Mouse (Mus musculus) kidney, adult 2 months (tissue): ENCODE measurements at regions not wholly inside any gene's neighbourhood (a gene's known extent, or its start where the extent isn't known, plus 50 kb on each side); places are given as distances from the start of the nearest gene placed in this dataset.

ENCODE experiments used
- DNase-seq: peaks from one replicate; pipeline ENCODE4 v3.0.0; 2021
- H3K27ac ChIP-seq: fragments of 200-500 bp; 2 replicates; pipeline ENCODE4 v1.5.1; 2012; ENCODE audit warnings: low read depth, low read length, control low read depth, inconsistent platforms; ENCODE audit not compliant: insufficient read depth
- H3K27me3 ChIP-seq: fragments of 200-500 bp; replicated peaks from 2 replicates; pipeline ENCODE4 v1.6.1; 2012; ENCODE audit warnings: mild to moderate bottlenecking, moderate library complexity, low read length, inconsistent platforms; ENCODE audit not compliant: control insufficient read depth, insufficient read depth
- H3K36me3 ChIP-seq: fragments of 200-500 bp; 2 replicates; pipeline ENCODE4 v1.6.1; 2012; ENCODE audit warnings: mild to moderate bottlenecking, moderate library complexity, low read length, inconsistent platforms; ENCODE audit not compliant: control insufficient read depth, insufficient read depth
- H3K4me1 ChIP-seq: fragments of 200-500 bp; 2 replicates; pipeline ENCODE4 v1.6.1; 2011; ENCODE audit warnings: low read length; ENCODE audit not compliant: control insufficient read depth, insufficient read depth
- H3K4me3 ChIP-seq: fragments of 200-500 bp; 2 replicates; pipeline ENCODE4 v1.5.1; 2011; ENCODE audit warnings: mild to moderate bottlenecking, low read depth, low read length, control low read depth; ENCODE audit not compliant: insufficient read depth
- CTCF ChIP-seq: fragments of 200-500 bp; conservative IDR thresholded peaks from 2 replicates; pipeline ENCODE4 v1.5.1; 2011; ENCODE audit warnings: low read depth, mild to moderate bottlenecking, control low read depth, low read length, moderate library complexity, mixed read lengths; ENCODE audit not compliant: insufficient read depth, insufficient read length
- POLR2A ChIP-seq: fragments of 200-500 bp; IDR thresholded peaks from one replicate; pipeline ENCODE4 v1.6.1; 2011; ENCODE audit warnings: low read depth, low read length, control low read depth
- WGBS: fragments of 180-500 bp; shearing (Covaris S2); methylation state at CpG from one replicate; pipeline ENCODE4 v1.1.7; 2018; 5-methylcytosine and 5-hydroxymethylcytosine counted together

GRCm38 (mm10) chr7:116808475-116808874 is 304.3 kb downstream of the Nucb2 start:
- H3K36me3 ChIP-seq: no peaks in the 10 kb centered on the region
- H3K27me3 ChIP-seq: no peaks in the 10 kb centered on the region
- TF ChIP-seq POLR2A (no peak), CTCF (no peak)
- H3K4me1 ChIP-seq: no peaks in the 10 kb centered on the region
- no peak overlapping the region for H3K27ac ChIP-seq
- no peak overlapping the region for H3K4me3 ChIP-seq
- 64% methylated on average over 3 of the region's 3 CpGs for WGBS
- no peak for DNase-seq

GRCm38 (mm10) chr7:116816494-116816893 is 312.3 kb downstream of the Nucb2 start:
- no peaks in the 10 kb centered on the region for H3K36me3 ChIP-seq
- no peak overlapping the region for H3K27ac ChIP-seq
- 96% methylated on average over 2 of the region's 2 CpGs for WGBS
- no peaks in the 10 kb centered on the region for H3K4me1 ChIP-seq
- H3K27me3 ChIP-seq: no peaks in the 10 kb centered on the region
- DNase-seq: no peak
- no peak overlapping the region for H3K4me3 ChIP-seq
- TF ChIP-seq POLR2A (no peak), CTCF (no peak)

GRCm38 (mm10) chr7:116817991-116818390 is 313.8 kb downstream of the Nucb2 start:
- TF ChIP-seq POLR2A (no peak), CTCF (no peak)
- Histone ChIP-seq H3K27me3 (no peaks in the 10 kb centered on the region), H3K4me1 (no peaks in the 10 kb centered on the region), H3K27ac (no peak overlapping the region), H3K36me3 (no peaks in the 10 kb centered on the region), H3K4me3 (no peak overlapping the region)
- 56% methylated on average over 7 of the region's 7 CpGs for WGBS
- DNase-seq: peak; percentile 88

GRCm38 (mm10) chr7:116820613-116821012 is 316.4 kb downstream of the Nucb2 start:
- 92% methylated on average over 5 of the region's 5 CpGs for WGBS
- no peak for DNase-seq
- H3K27ac ChIP-seq: no peak overlapping the region

GRCm38 (mm10) chr7:116842894-116843293 is 338.7 kb downstream of the Nucb2 start:
- Histone ChIP-seq H3K4me3 (no peak overlapping the region), H3K27ac (no peak overlapping the region), H3K27me3 (no peaks in the 10 kb centered on the region), H3K4me1 (no peaks in the 10 kb centered on the region), H3K36me3 (no peaks in the 10 kb centered on the region)
- WGBS: 33% methylated on average over 3 of the region's 3 CpGs
- TF ChIP-seq POLR2A (no peak), CTCF (no peak)
- DNase-seq: no peak

More at GRCm38 (mm10) chr7:116820613-116821012, 316.4 kb downstream of the Nucb2 start:
- no peaks in the 10 kb centered on the region for H3K36me3 ChIP-seq
- H3K4me3 ChIP-seq: no peak overlapping the region
- no peaks in the 10 kb centered on the region for H3K27me3 ChIP-seq
- TF ChIP-seq CTCF: no peak
- TF ChIP-seq POLR2A: no peak
- H3K4me1 ChIP-seq: no peaks in the 10 kb centered on the region

- H3K27ac ChIP-seq: no peak overlapping the region
- no peaks in the 10 kb centered on the region for H3K36me3 ChIP-seq
- H3K4me1 ChIP-seq: no peaks in the 10 kb centered on the region
- no peak overlapping the region for H3K4me3 ChIP-seq
- no peak for DNase-seq
- no peaks in the 10 kb centered on the region for H3K27me3 ChIP-seq
- WGBS: 34% methylated on average over 17 of the region's 17 CpGs
- TF ChIP-seq CTCF (no peak), POLR2A (no peak)
These were observed 343.9 kb downstream of the Nucb2 start for GRCm38 (mm10) chr7:116847846-116848730.

GRCm38 (mm10) chr7:116853351-116853750 is 349.2 kb downstream of the Nucb2 start:
- TF ChIP-seq POLR2A (no peak), CTCF (no peak)
- H3K4me3 ChIP-seq: no peak overlapping the region
- no peaks in the 10 kb centered on the region for H3K36me3 ChIP-seq
- H3K27me3 ChIP-seq: no peaks in the 10 kb centered on the region
- H3K27ac ChIP-seq: no peak overlapping the region
- 92% methylated on average over 3 of the region's 3 CpGs for WGBS
- DNase-seq: no peak
- H3K4me1 ChIP-seq: no peaks in the 10 kb centered on the region
